ENCODE assay signal across 8 mouse cellular contexts in genomic region chr10:62488266-62488665, GRCm38 (mm10). TPM values are rescaled to one million over a fixed set of nuclear protein-coding genes. Genes with fewer than 3 reads are reported as not detected.
DNase-seq lines count a peak whose midpoint lies in the region; ATAC-seq and TF ChIP-seq lines count a peak whose summit lies in the region.
"Had no signal": no experiment of that assay in that cellular context is flagged by ENCODE, and none has a peak within 500 bp of the region (broad histone marks: within the 10 kb centered on the region; RNA-seq: fewer than 3 reads in every experiment).

No protein-coding gene starts in this region.

- no peaks in the 10 kb centered on the region for H3K36me3 ChIP-seq in E14TG2a.4 (ENCODE audit: insufficient read depth, low read length)
- no peaks in the 10 kb centered on the region for H3K36me3 ChIP-seq in embryonic facial prominence, embryonic 14.5 days (ENCODE audit: control insufficient read depth, insufficient read depth, low read length)

- WGBS in embryonic facial prominence, embryonic 14.5 days, result 33% methylated on average over 1 of the region's 1 CpGs

- H3K27me3 ChIP-seq in E14TG2a.4 (ENCODE audit: insufficient read depth, low read length), result peaks cover 2% of the 10 kb centered on the region; the same call in 1 of the 2 replicates
- H3K27me3 ChIP-seq in embryonic facial prominence, embryonic 14.5 days (replicated peaks; ENCODE audit: control insufficient read depth, insufficient read depth, low read length), result no peaks in the 10 kb centered on the region

- ATAC-seq in embryonic facial prominence, embryonic 14.5 days (ENCODE audit: low read depth), result no peak

- no peak overlapping the region for H3K9ac ChIP-seq in embryonic facial prominence, embryonic 14.5 days (ENCODE audit: low read depth, low read length)

- peaks cover 35% of the 10 kb centered on the region for H3K4me1 ChIP-seq in E14TG2a.4 (replicated peaks; ENCODE audit: low read depth, low read length)
- H3K4me1 ChIP-seq in embryonic facial prominence, embryonic 14.5 days (ENCODE audit: control insufficient read depth, insufficient read depth, low read length), result peaks cover 11% of the 10 kb centered on the region; the same call in 1 of the 2 replicates

- intact Hi-C loops in left cerebral cortex, postnatal 10 days (cut with DNase I), result no loop called here

- no peak overlapping the region for H3K4me3 ChIP-seq in layer of hippocampus, adult 2 months
- no peak overlapping the region for H3K4me3 ChIP-seq in E14TG2a.4 (replicated peaks; ENCODE audit: low read length)
- no peak overlapping the region for H3K4me3 ChIP-seq in embryonic facial prominence, embryonic 14.5 days (ENCODE audit: low read depth, low read length)

- no peak overlapping the region for H3K4me2 ChIP-seq in embryonic facial prominence, embryonic 14.5 days (ENCODE audit: low read depth, low read length)

- peak; percentile 89 for TF ChIP-seq CTCF in layer of hippocampus, adult 2 months (conservative IDR thresholded peaks at IDR 0.05)
- peak; percentile 55 for TF ChIP-seq CTCF in E14TG2a.4 (conservative IDR thresholded peaks at IDR 0.05; ENCODE audit: low read length)

- DNase-seq in layer of hippocampus, adult 2 months (ENCODE audit: low spot score in 2 of 2), result peak in 1 of 2 experiments; percentile 47
- DNase-seq in layer of hippocampus, adult 9-11 months, result no peak
- peak; percentile 40 to 61 for DNase-seq in adrenal gland, postnatal 36 days
- peak; percentile 66 for DNase-seq in embryonic facial prominence, embryonic 14.5 days (ENCODE audit: low spot score)
- DNase-seq in left cerebral cortex, postnatal 10 days (ENCODE audit: extremely low spot score in 1 of 2, low spot score in 2 of 2), result peak; percentile 18 to 41
- peak; percentile 42 for DNase-seq in skeletal muscle tissue, adult 2 months (ENCODE audit: low read depth, low spot score)

- H3K9me3 ChIP-seq in E14TG2a.4 (ENCODE audit: low read length), result no peaks in the 10 kb centered on the region
- H3K9me3 ChIP-seq in embryonic facial prominence, embryonic 14.5 days (ENCODE audit: control insufficient read depth, low read length), result no peaks in the 10 kb centered on the region

- no peak overlapping the region for H3K27ac ChIP-seq in layer of hippocampus, adult 2 months
- H3K27ac ChIP-seq in embryonic facial prominence, embryonic 14.5 days (replicated peaks; ENCODE audit: low read depth, low read length), result no peak overlapping the region

RNA-seq across cellular contexts. Expression of gene Vps26a, which starts 1.7 kb away (rescaled TPM):
- total RNA-seq in layer of hippocampus, adult 2 months (2021), result 10 to 100 TPM; 45.3 to 48.0 TPM
- total RNA-seq in adrenal gland, postnatal 36 days (2021), result 10 to 100 TPM; 50.6 to 59.9 TPM
- 71.0 and 75.3 TPM in 2 replicates for polyA plus RNA-seq in embryonic facial prominence, embryonic 14.5 days (2014; fragmentation: Nextera tagmentation; extraction: Ambion mirVana)
- 10 to 100 TPM; 46.3 to 47.9 TPM for total RNA-seq in left cerebral cortex, postnatal 10 days (2021)

RNA-seq across cellular contexts. Expression of gene Supv3l1, which starts 38.7 kb away (rescaled TPM):
- total RNA-seq in layer of hippocampus, adult 2 months (2021), result 10 to 100 TPM; 24.0 to 26.9 TPM
- total RNA-seq in adrenal gland, postnatal 36 days (2021), result 10 to 100 TPM; 28.9 to 34.1 TPM
- 23.8 and 29.8 TPM in 2 replicates for polyA plus RNA-seq in embryonic facial prominence, embryonic 14.5 days (2014; fragmentation: Nextera tagmentation; extraction: Ambion mirVana)
- total RNA-seq in left cerebral cortex, postnatal 10 days (2021), result 10 to 100 TPM; 20.8 to 25.6 TPM

RNA-seq across cellular contexts. Expression of gene 4930507D05Rik, which starts 39.0 kb away (rescaled TPM):
- total RNA-seq in layer of hippocampus, adult 2 months (2021), result 1 to 10 TPM; 1.1 to 1.4 TPM
- total RNA-seq in adrenal gland, postnatal 36 days (2021), result under 1 TPM; 0.43 to 0.53 TPM
- polyA plus RNA-seq in embryonic facial prominence, embryonic 14.5 days (2014; fragmentation: Nextera tagmentation; extraction: Ambion mirVana), result 0.60 and 0.88 TPM in 2 replicates
- total RNA-seq in left cerebral cortex, postnatal 10 days (2021), result 1 to 10 TPM; 2.7 to 3.0 TPM
- polyA plus RNA-seq: erythroblast, embryonic 14.5 days had no signal

RNA-seq across cellular contexts. Expression of gene Srgn, which starts 39.0 kb away (rescaled TPM):
- 1 to 10 TPM; 4.7 to 6.9 TPM for total RNA-seq in layer of hippocampus, adult 2 months (2021)
- total RNA-seq in adrenal gland, postnatal 36 days (2021), result 10 to 100 TPM; 40.5 to 65.4 TPM
- polyA plus RNA-seq in embryonic facial prominence, embryonic 14.5 days (2014; fragmentation: Nextera tagmentation; extraction: Ambion mirVana), result 32.4 and 38.8 TPM in 2 replicates
- total RNA-seq in left cerebral cortex, postnatal 10 days (2021), result 1 to 10 TPM; 6.5 to 9.5 TPM
